Mouse (Mus musculus): ENCODE measurements around the gene Ina.

DNA sequence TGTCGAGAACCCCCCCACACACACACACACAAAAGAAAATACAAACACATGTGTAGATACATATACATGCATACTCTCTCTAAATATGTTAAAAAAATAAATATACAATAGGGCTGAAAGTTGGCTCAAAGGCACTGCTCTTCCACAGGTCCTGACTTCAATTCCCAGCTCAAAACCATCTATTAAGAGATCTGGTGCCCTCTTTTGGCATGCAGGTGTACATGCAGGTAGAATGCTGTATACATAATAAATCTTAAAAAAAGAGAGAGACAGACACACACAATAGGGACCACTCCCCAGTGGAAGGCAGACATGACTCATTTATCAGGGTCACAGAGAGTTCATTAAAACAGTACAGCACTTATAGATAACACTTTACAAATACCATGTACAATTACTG is 31.8 kb downstream of the Ina start:
- TF ChIP-seq TAL1 (IDR thresholded peaks at IDR 0.05; ENCODE audit: low read length) (no peak), GATA1 (IDR thresholded peaks at IDR 0.05; ENCODE audit: low read length) (no peak)
